Mouse (Mus musculus) forebrain, embryonic 15.5 days (tissue): ENCODE results near the gene Macrod2. TPM values are rescaled to one million over a fixed set of nuclear protein-coding genes. Genes with fewer than 3 reads are reported as not detected.

Source experiments
- ATAC-seq: fragments of 200-750 bp; cut with Nextera tagmentation; replicated peaks from 2 replicates; pipeline ENCODE4 v1.8.0; 2017; ENCODE audit warnings: mild to moderate bottlenecking, moderate TSS enrichment, moderate library complexity
- H3K27ac ChIP-seq: fragments of 300-500 bp; sonication (generic); replicated peaks from 2 replicates; pipeline ENCODE4 v1.5.1; 2015; ENCODE audit warnings: mild to moderate bottlenecking, inconsistent platforms
- H3K27me3 ChIP-seq: fragments of 300-500 bp; sonication (generic); 2 replicates; pipeline ENCODE4 v1.6.1; 2015; ENCODE audit warnings: inconsistent platforms
- H3K36me3 ChIP-seq: fragments of 300-500 bp; sonication (generic); 2 replicates; pipeline ENCODE4 v1.6.1; 2015; ENCODE audit warnings: mild to moderate bottlenecking, inconsistent platforms
- H3K4me1 ChIP-seq: fragments of 300-500 bp; sonication (generic); 2 replicates; pipeline ENCODE4 v1.6.1; 2015; ENCODE audit warnings: inconsistent platforms
- H3K4me2 ChIP-seq: fragments of 300-500 bp; sonication (generic); replicated peaks from 2 replicates; pipeline ENCODE4 v1.6.1; 2015; ENCODE audit warnings: mild to moderate bottlenecking, inconsistent platforms
- H3K4me3 ChIP-seq: fragments of 300-500 bp; sonication (generic); 2 replicates; pipeline ENCODE4 v1.5.1; 2015; ENCODE audit warnings: mild to moderate bottlenecking, inconsistent platforms
- H3K9ac ChIP-seq: fragments of 300-500 bp; sonication (generic); replicated peaks from 2 replicates; pipeline ENCODE4 v1.6.1; 2015; ENCODE audit warnings: mild to moderate bottlenecking, inconsistent platforms
- H3K9me3 ChIP-seq: fragments of 300-500 bp; sonication (generic); 2 replicates; pipeline ENCODE4 v1.6.1; 2016; ENCODE audit warnings: inconsistent platforms
- WGBS: fragments of 180-500 bp; shearing (Covaris S2); methylation state at CpG from one replicate; pipeline ENCODE4 v1.1.7; 2015; ENCODE audit warnings: mixed read lengths; 5-methylcytosine and 5-hydroxymethylcytosine counted together
- polyA plus RNA-seq: library from polyadenylated mRNA; unstranded; fragments of >200 nt; fragmentation: Nextera tagmentation; extraction: Ambion mirVana; gene quantifications from 2 replicates; pipeline ENCODE4 v1.2.1, GENCODE M21; 2015

The Macrod2 gene
- polyA plus RNA-seq, 1 experiment from 2014 or later: 93.1 TPM

- H3K4me3 ChIP-seq: no peak overlapping the region
- H3K9me3 ChIP-seq: no peaks in the 10 kb centered on the region
- H3K27me3 ChIP-seq: no peaks in the 10 kb centered on the region
- ATAC-seq: no peak
- H3K9ac ChIP-seq: no peak overlapping the region
- WGBS: 82% methylated on average over 4 of the region's 4 CpGs
- no peak overlapping the region for H3K27ac ChIP-seq
- H3K36me3 ChIP-seq: no peaks in the 10 kb centered on the region
- no peak overlapping the region for H3K4me2 ChIP-seq
- H3K4me1 ChIP-seq: peaks cover 14% of the 10 kb centered on the region
Observed at GRCm38 (mm10) chr2:142250383-142250782, 1855.3 kb downstream of the Macrod2 start.

- peaks cover 14% of the 10 kb centered on the region for H3K4me1 ChIP-seq
- H3K36me3 ChIP-seq: no peaks in the 10 kb centered on the region
Observed at GRCm38 (mm10) chr2:142251518-142251917, 1856.4 kb downstream of the Macrod2 start.

GRCm38 (mm10) chr2:142253913-142254312 lies 1858.8 kb downstream of the Macrod2 start:
- 8% methylated on average over 11 of the region's 11 CpGs for WGBS
- H3K27me3 ChIP-seq: no peaks in the 10 kb centered on the region
- H3K36me3 ChIP-seq: no peaks in the 10 kb centered on the region
- H3K4me1 ChIP-seq: peaks cover 14% of the 10 kb centered on the region
- H3K9me3 ChIP-seq: no peaks in the 10 kb centered on the region
- peak overlapping the region; percentile 47 for H3K27ac ChIP-seq
- H3K9ac ChIP-seq: no peak overlapping the region
- H3K4me3 ChIP-seq: no peak overlapping the region
- H3K4me2 ChIP-seq: peak overlapping the region; percentile 29; the same call in 1 of the 2 replicates
- ATAC-seq: peak; percentile 91

More at GRCm38 (mm10) chr2:142251518-142251917, 1856.4 kb downstream of the Macrod2 start:
- Histone ChIP-seq H3K9me3 (no peaks in the 10 kb centered on the region), H3K27ac (no peak overlapping the region), H3K4me3 (no peak overlapping the region), H3K4me2 (no peak overlapping the region), H3K9ac (no peak overlapping the region), H3K27me3 (no peaks in the 10 kb centered on the region)
- WGBS: 47% methylated on average over 2 of the region's 2 CpGs
- no peak for ATAC-seq

GRCm38 (mm10) chr2:142254566-142254965 lies 1859.5 kb downstream of the Macrod2 start:
- Histone ChIP-seq H3K4me1 (peaks cover 14% of the 10 kb centered on the region), H3K9ac (no peak overlapping the region), H3K4me2 (no peak overlapping the region), H3K4me3 (no peak overlapping the region), H3K27me3 (no peaks in the 10 kb centered on the region), H3K27ac (peak overlapping the region; percentile 47), H3K9me3 (no peaks in the 10 kb centered on the region), H3K36me3 (no peaks in the 10 kb centered on the region)
- 57% methylated on average over 6 of the region's 6 CpGs for WGBS
- ATAC-seq: peak; percentile 12; the same call in 1 of the 2 replicates

- WGBS: 71% methylated on average over 1 of the region's 1 CpGs
- Histone ChIP-seq H3K4me1 (peaks cover 14% of the 10 kb centered on the region), H3K36me3 (no peaks in the 10 kb centered on the region), H3K4me3 (no peak overlapping the region), H3K4me2 (no peak overlapping the region), H3K9me3 (no peaks in the 10 kb centered on the region), H3K27me3 (no peaks in the 10 kb centered on the region), H3K9ac (no peak overlapping the region), H3K27ac (no peak overlapping the region)
- no peak for ATAC-seq
Observed at GRCm38 (mm10) chr2:142257501-142257900, 1862.4 kb downstream of the Macrod2 start.

GRCm38 (mm10) chr2:142261046-142261445 lies 1865.9 kb downstream of the Macrod2 start:
- no peak overlapping the region for H3K4me3 ChIP-seq
- no peak overlapping the region for H3K27ac ChIP-seq
- no peaks in the 10 kb centered on the region for H3K27me3 ChIP-seq
- 0 out of 2 replicates have a peak, but pooled peaks cover 4% of the 10 kb centered on the region for H3K4me1 ChIP-seq
- H3K4me2 ChIP-seq: no peak overlapping the region
- 88% methylated on average over 6 of the region's 6 CpGs for whole genome bisulfite sequencing
- H3K9me3 ChIP-seq: no peaks in the 10 kb centered on the region
- no peak overlapping the region for H3K9ac ChIP-seq
- no peaks in the 10 kb centered on the region for H3K36me3 ChIP-seq
- no peak for ATAC-seq

- H3K4me1 ChIP-seq: 0 out of 2 replicates have a peak, but pooled peaks cover 4% of the 10 kb centered on the region
- H3K9ac ChIP-seq: no peak overlapping the region
- H3K4me3 ChIP-seq: no peak overlapping the region
- no peaks in the 10 kb centered on the region for H3K9me3 ChIP-seq
- no peaks in the 10 kb centered on the region for H3K36me3 ChIP-seq
- no peaks in the 10 kb centered on the region for H3K27me3 ChIP-seq
- no peak for ATAC-seq
- 87% methylated on average over 2 of the region's 2 CpGs for WGBS
- no peak overlapping the region for H3K27ac ChIP-seq
- H3K4me2 ChIP-seq: no peak overlapping the region
Observed at GRCm38 (mm10) chr2:142264697-142265096, 1869.6 kb downstream of the Macrod2 start.

- H3K9me3 ChIP-seq: no peaks in the 10 kb centered on the region
- 0 out of 2 replicates have a peak, but pooled peaks cover 4% of the 10 kb centered on the region for H3K4me1 ChIP-seq
- no peak overlapping the region for H3K9ac ChIP-seq
- H3K4me2 ChIP-seq: no peak overlapping the region
- no peak overlapping the region for H3K4me3 ChIP-seq
- no peaks in the 10 kb centered on the region for H3K36me3 ChIP-seq
- H3K27me3 ChIP-seq: no peaks in the 10 kb centered on the region
- WGBS: 67% methylated on average over 2 of the region's 2 CpGs
- no peak for ATAC-seq
- no peak overlapping the region for H3K27ac ChIP-seq
Observed at GRCm38 (mm10) chr2:142267836-142268235, 1872.7 kb downstream of the Macrod2 start.

- Histone ChIP-seq H3K9ac (no peak overlapping the region), H3K36me3 (no peaks in the 10 kb centered on the region), H3K27me3 (no peaks in the 10 kb centered on the region), H3K9me3 (no peaks in the 10 kb centered on the region), H3K4me3 (no peak overlapping the region), H3K4me1 (no peaks in the 10 kb centered on the region), H3K27ac (no peak overlapping the region), H3K4me2 (no peak overlapping the region)
- no peak for ATAC-seq
- WGBS: 74% methylated on average over 1 of the region's 1 CpGs
Observed at GRCm38 (mm10) chr2:142286761-142287160, 1891.7 kb downstream of the Macrod2 start.

- Histone ChIP-seq H3K36me3 (no peaks in the 10 kb centered on the region), H3K9me3 (no peaks in the 10 kb centered on the region), H3K4me2 (no peak overlapping the region), H3K27ac (no peak overlapping the region), H3K4me3 (no peak overlapping the region), H3K4me1 (no peaks in the 10 kb centered on the region), H3K9ac (no peak overlapping the region), H3K27me3 (no peaks in the 10 kb centered on the region)
- 25% methylated on average over 4 of the region's 4 CpGs for WGBS
- ATAC-seq: no peak
Observed at GRCm38 (mm10) chr2:142294831-142295230, 1899.7 kb downstream of the Macrod2 start.

- no peaks in the 10 kb centered on the region for H3K9me3 ChIP-seq
- H3K27ac ChIP-seq: peak overlapping the region; percentile 16; the same call in 1 of the 2 replicates
- no peaks in the 10 kb centered on the region for H3K36me3 ChIP-seq
- peak; percentile 63; the same call in 1 of the 2 replicates for ATAC-seq
- no peaks in the 10 kb centered on the region for H3K4me1 ChIP-seq
- H3K4me3 ChIP-seq: no peak overlapping the region
- H3K9ac ChIP-seq: no peak overlapping the region
- no peak overlapping the region for H3K4me2 ChIP-seq
- no peaks in the 10 kb centered on the region for H3K27me3 ChIP-seq
- 6% methylated on average over 2 of the region's 2 CpGs for WGBS
Observed at GRCm38 (mm10) chr2:142303098-142303911, 1908.2 kb downstream of the Macrod2 start.

GRCm38 (mm10) chr2:142303912-142304182 lies 1908.7 kb downstream of the Macrod2 start:
- Histone ChIP-seq H3K36me3 (no peaks in the 10 kb centered on the region), H3K4me3 (no peak overlapping the region), H3K4me1 (no peaks in the 10 kb centered on the region), H3K27ac (peak overlapping the region; percentile 16; the same call in 1 of the 2 replicates), H3K27me3 (no peaks in the 10 kb centered on the region), H3K9me3 (no peaks in the 10 kb centered on the region), H3K9ac (no peak overlapping the region), H3K4me2 (no peak overlapping the region)
- ATAC-seq: 0 out of 2 replicates have a peak, but pooled peaks have one; percentile 43
- WGBS: 39% methylated on average over 2 of the region's 2 CpGs
